Mouse (Mus musculus) bone marrow, adult 2 months (tissue): ENCODE measurements around the gene Lsm6. TPM values are rescaled to one million over a fixed set of nuclear protein-coding genes. Genes with fewer than 3 reads are reported as not detected.
A peak's percentile ranks its signal among the peaks of the same experiment; 100 is the strongest.

Experiments used
- H3K27ac ChIP-seq: fragments of 200-500 bp; 2 replicates; pipeline ENCODE4 v1.5.1; 2012; ENCODE audit warnings: low read depth, mild to moderate bottlenecking, control low read depth, inconsistent platforms, low read length; ENCODE audit not compliant: control insufficient read depth, poor library complexity, insufficient read depth
- H3K4me1 ChIP-seq: fragments of 200-500 bp; 2 replicates; pipeline ENCODE4 v1.6.1; 2011; ENCODE audit warnings: low read length; ENCODE audit not compliant: control insufficient read depth, insufficient read depth
- H3K4me3 ChIP-seq: fragments of 200-500 bp; replicated peaks from 2 replicates; pipeline ENCODE3; 2011; ENCODE audit warnings: mild to moderate bottlenecking, low read depth, low read length, control low read depth; ENCODE audit not compliant: control insufficient read depth
- CTCF ChIP-seq: fragments of 200-500 bp; IDR thresholded peaks from 2 replicates; pipeline ENCODE4 v1.5.1; 2011; ENCODE audit warnings: low read length, control low read depth; ENCODE audit not compliant: control insufficient read depth, insufficient read depth
- POLR2A ChIP-seq: fragments of 200-500 bp; IDR thresholded peaks from 2 replicates; pipeline ENCODE4 v1.6.1; 2011; ENCODE audit warnings: low read depth, mild to moderate bottlenecking, control low read depth, low read length, borderline replicate concordance; ENCODE audit not compliant: control insufficient read depth
- WGBS: fragments of 180-500 bp; shearing (Covaris S2); methylation state at CpG from one replicate; pipeline ENCODE4 v1.1.7; 2018; 5-methylcytosine and 5-hydroxymethylcytosine counted together
- polyA plus RNA-seq: library from polyadenylated mRNA; stranded (reverse); fragments of >200 nt; gene quantifications from 2 replicates; pipeline ENCODE4 v1.2.4, GENCODE M21; 2011; ENCODE audit warnings: low replicate concordance; ENCODE audit not compliant: missing spikeins, insufficient read depth, insufficient read length

The Lsm6 gene
- 80.4 and 144 TPM in 2 replicates for polyA plus RNA-seq

DNA sequence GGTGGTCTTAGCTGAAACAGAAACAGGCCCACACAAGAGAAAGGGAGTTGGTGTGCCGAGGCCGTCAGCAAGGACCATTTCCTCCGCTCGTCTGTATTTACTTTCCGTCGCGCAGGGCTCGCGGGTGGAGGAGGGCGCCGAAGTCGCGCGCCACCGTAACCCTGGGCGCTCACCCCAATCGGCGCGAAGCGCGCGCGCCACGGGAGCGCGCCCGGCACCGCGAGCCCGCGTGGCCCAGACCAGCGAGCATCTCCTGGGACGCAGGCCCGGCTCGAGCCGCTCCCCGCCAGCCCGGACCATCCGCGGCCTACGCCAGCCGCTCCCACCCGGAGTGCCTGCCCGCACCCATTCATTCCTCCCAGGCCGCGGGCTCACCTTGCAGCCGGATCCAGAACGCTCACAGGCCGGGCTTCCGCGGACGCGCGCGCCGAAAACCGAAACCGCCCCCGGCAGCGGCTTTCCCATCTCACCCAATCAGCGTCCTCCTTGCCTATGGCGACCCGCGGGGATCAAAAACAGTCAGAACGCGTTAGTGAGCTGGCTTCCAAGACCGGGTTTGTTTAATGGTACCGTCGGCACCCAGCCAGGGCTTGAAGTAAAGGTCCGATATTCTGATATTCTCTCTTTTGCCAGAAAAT lies at the start of gene Lsm6:
Gene Lsm6 (minus strand): TSS at position 468 of the 638 bp plus-strand sequence.
- WGBS, result under 1% methylated on average over 70 of the region's 70 CpGs
- peak within 1 kb of the TSS; percentile 83 for H3K4me3 ChIP-seq
- TF ChIP-seq POLR2A (peak; percentile 53; the same call in 1 of the 2 replicates), CTCF (no peak)
- H3K27ac ChIP-seq, result peak within 1 kb of the TSS; percentile 97
- no peaks in the 10 kb centered on the region; the same call in 1 of the 2 replicates for H3K4me1 ChIP-seq

DNA sequence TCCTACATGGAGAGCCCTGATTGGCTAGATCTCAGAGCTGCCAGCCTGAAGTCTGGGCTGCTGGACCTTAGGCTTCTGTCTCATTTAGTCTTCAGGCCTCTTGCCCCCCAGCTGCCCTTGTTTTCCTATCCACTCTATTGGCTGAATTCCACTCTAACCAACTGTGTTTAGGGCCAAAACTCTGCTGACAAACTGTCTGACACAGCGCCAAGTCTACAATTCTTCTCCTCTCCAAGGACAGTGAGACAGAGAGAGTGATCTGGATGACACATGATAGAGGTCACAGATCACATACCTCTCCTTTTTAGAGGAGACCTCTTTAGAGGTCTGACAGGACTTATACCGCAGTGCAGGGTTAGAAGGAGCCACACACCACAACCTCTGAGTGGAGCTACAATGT lies 46.1 kb upstream of the Lsm6 start:
- no peaks in the 10 kb centered on the region; the same call in 1 of the 2 replicates for H3K4me1 ChIP-seq
- TF ChIP-seq POLR2A (no peak), CTCF (no peak)
- WGBS, result 86% methylated on average over 2 of the region's 2 CpGs
- H3K27ac ChIP-seq, result no peak overlapping the region
- H3K4me3 ChIP-seq, result no peak overlapping the region

DNA sequence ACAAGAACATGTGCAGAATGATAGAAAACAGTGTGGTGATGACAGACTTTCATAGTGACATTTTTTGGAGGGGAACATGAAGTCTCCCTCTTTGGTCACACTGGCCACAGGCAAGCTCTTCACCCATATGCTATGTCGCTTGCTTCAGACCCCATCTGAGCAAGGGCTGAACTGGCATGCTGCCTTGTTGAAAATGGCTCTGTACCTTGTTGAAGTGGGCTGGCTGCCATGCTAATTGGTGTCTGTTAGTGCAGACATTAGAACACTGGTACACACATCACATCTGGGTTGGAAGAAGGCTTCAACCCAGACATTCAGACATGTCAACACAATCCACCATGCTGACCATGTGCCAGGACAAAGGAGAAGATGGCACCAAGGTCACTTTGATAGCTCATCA lies 42.1 kb upstream of the Lsm6 start:
- no peak overlapping the region for H3K4me3 ChIP-seq
- WGBS, result 68% methylated on average over 1 of the region's 1 CpGs
- TF ChIP-seq POLR2A (no peak), CTCF (no peak)
- H3K27ac ChIP-seq, result no peak overlapping the region
- no peaks in the 10 kb centered on the region; the same call in 1 of the 2 replicates for H3K4me1 ChIP-seq

DNA sequence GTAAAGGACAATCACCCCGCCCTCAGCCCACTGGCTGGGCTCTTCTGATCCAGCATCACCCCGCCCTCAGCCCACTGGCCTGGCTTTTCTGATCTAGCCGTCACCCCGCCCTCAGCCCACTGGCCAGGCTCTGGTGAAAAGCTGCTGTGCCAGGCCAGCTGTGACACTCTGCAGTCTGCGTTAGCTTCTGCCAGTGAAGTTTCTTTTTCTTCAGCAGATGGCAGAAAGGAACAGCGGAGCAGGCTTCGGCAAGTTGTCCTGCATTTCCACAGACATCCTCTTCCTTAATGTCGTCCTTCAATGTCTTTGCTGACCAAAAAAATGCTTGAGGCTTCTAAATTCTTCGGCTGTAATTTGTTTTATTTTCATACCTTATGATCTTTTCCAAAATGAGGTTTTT lies 41.1 kb upstream of the Lsm6 start:
- Histone ChIP-seq H3K4me1 (no peaks in the 10 kb centered on the region; the same call in 1 of the 2 replicates), H3K4me3 (no peak overlapping the region), H3K27ac (no peak overlapping the region)
- WGBS, result 73% methylated on average over 9 of the region's 9 CpGs
- TF ChIP-seq CTCF (no peak), POLR2A (no peak)

DNA sequence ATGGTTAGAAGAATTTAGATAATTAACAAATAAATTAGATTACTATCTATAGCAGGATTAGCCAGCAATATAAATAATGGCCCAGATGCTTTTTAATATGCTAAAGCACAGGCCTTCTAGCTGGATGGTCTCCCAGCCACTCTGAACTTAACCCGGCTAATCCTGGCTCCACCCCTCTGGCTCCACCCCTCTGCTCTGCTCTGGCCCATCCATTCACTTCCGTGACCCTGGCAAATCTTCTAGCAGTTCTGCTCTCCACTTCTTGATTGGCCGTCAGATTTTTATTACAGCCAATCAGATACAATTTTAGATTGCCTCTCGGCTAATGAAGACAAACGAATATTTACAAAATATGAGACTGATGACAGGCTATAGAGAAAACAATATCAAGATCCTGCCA lies 39.8 kb upstream of the Lsm6 start:
- H3K27ac ChIP-seq, result no peak overlapping the region
- 67% methylated on average over 5 of the region's 5 CpGs for WGBS
- no peak for TF ChIP-seq CTCF
- TF ChIP-seq POLR2A, result no peak
- no peak overlapping the region for H3K4me3 ChIP-seq
- no peaks in the 10 kb centered on the region; the same call in 1 of the 2 replicates for H3K4me1 ChIP-seq

- 76% methylated on average over 7 of the region's 7 CpGs for WGBS
Observed at GRCm38 (mm10) chr8:78857421-78857820, 36.5 kb upstream of the Lsm6 start.

GRCm38 (mm10) chr8:78852279-78852678 lies 31.3 kb upstream of the Lsm6 start:
- 74% methylated on average over 4 of the region's 4 CpGs for WGBS
- no peak overlapping the region for H3K4me3 ChIP-seq
- no peak overlapping the region for H3K27ac ChIP-seq
- TF ChIP-seq CTCF, result no peak
- TF ChIP-seq POLR2A, result no peak
- no peaks in the 10 kb centered on the region for H3K4me1 ChIP-seq

More at GRCm38 (mm10) chr8:78857421-78857820, 36.5 kb upstream of the Lsm6 start:
- no peak for TF ChIP-seq POLR2A
- no peak for TF ChIP-seq CTCF
- no peak overlapping the region for H3K4me3 ChIP-seq
- no peaks in the 10 kb centered on the region for H3K4me1 ChIP-seq
- no peak overlapping the region for H3K27ac ChIP-seq

DNA sequence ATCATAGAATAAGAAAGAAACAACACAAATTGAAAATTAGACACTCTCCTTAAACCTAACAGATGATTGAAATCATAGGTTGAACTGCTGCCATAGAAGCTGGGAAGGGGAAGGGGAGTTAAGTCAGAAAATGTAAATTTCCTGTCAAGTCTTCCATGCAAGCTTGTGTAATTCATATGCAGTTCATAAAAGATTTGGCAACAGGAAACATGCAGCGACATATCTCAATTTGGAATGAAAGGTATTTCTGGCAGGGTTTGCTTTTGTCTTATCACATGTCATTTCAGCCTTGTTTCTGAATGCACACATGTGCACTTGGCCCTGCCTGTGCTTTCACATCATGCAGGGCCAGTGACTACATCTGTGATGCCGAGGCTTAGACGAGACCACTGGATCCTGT lies 26.3 kb upstream of the Lsm6 start:
- H3K4me3 ChIP-seq, result no peak overlapping the region
- WGBS, result 60% methylated on average over 3 of the region's 3 CpGs
- H3K27ac ChIP-seq, result no peak overlapping the region
- TF ChIP-seq POLR2A (no peak), CTCF (no peak)
- H3K4me1 ChIP-seq, result no peaks in the 10 kb centered on the region
